Mouse (Mus musculus): Measurements from ENCODE around the gene Smndc1. TPM values are rescaled to one million over a fixed set of nuclear protein-coding genes. Genes with fewer than 3 reads are reported as not detected.

Smndc1 gene
- polyA plus RNA-seq, 1 experiment from 2014 or later, result 37.5 TPM

- ATAC-seq (ENCODE audit: insufficient number of reproducible peaks, low FRiP score, low TSS enrichment, low read depth), result no peak
- H3K27ac ChIP-seq, result no peak within 1 kb of the TSS
- no peak within 1 kb of the TSS for H3K9ac ChIP-seq
- no peak within 1 kb of the TSS for H3K4me3 ChIP-seq
- H3K36me3 ChIP-seq, result peaks cover 31% of the 10 kb centered on the region
- no peaks in the 10 kb centered on the region for H3K9me3 ChIP-seq
- H3K4me1 ChIP-seq, result peaks cover 22% of the 10 kb centered on the region
- no peak within 1 kb of the TSS for H3K4me2 ChIP-seq
- WGBS, result 78% methylated on average over 13 of the region's 13 CpGs
- no peaks in the 10 kb centered on the region for H3K27me3 ChIP-seq
These were observed 18.7 kb downstream of the Smndc1 start, which contains the start of gene Gm10197 for GRCm38 (mm10) chr19:53371666-53372065. Gene Gm10197, minus strand, starts transcription at chr19:53371766.

GRCm38 (mm10) chr19:53370233-53370632, 20.1 kb downstream of the Smndc1 start:
- Histone ChIP-seq H3K4me3 (no peak overlapping the region), H3K4me1 (peaks cover 32% of the 10 kb centered on the region), H3K4me2 (no peak overlapping the region), H3K9ac (no peak overlapping the region), H3K27me3 (no peaks in the 10 kb centered on the region), H3K9me3 (no peaks in the 10 kb centered on the region), H3K27ac (0 out of 2 replicates have a peak overlapping the region, but pooled peaks have one; percentile 38), H3K36me3 (peaks cover 29% of the 10 kb centered on the region)
- 70% methylated on average over 15 of the region's 15 CpGs for WGBS
- ATAC-seq (ENCODE audit: insufficient number of reproducible peaks, low FRiP score, low TSS enrichment, low read depth), result no peak

- H3K4me1 ChIP-seq, result peaks cover 36% of the 10 kb centered on the region
- no peaks in the 10 kb centered on the region for H3K9me3 ChIP-seq
- 0 out of 2 replicates have a peak overlapping the region, but pooled peaks have one; percentile 3 for H3K27ac ChIP-seq
- no peaks in the 10 kb centered on the region for H3K27me3 ChIP-seq
- H3K4me2 ChIP-seq, result peak overlapping the region; percentile 12; the same call in 1 of the 2 replicates
- H3K9ac ChIP-seq, result no peak overlapping the region
- H3K36me3 ChIP-seq, result peaks cover 24% of the 10 kb centered on the region
- WGBS, result 22% methylated on average over 14 of the region's 14 CpGs
- H3K4me3 ChIP-seq, result no peak overlapping the region
- ATAC-seq (ENCODE audit: insufficient number of reproducible peaks, low FRiP score, low TSS enrichment, low read depth), result peak; percentile 53; the same call in 1 of the 2 replicates
These were observed 20.8 kb downstream of the Smndc1 start for GRCm38 (mm10) chr19:53369469-53370043.

DNA sequence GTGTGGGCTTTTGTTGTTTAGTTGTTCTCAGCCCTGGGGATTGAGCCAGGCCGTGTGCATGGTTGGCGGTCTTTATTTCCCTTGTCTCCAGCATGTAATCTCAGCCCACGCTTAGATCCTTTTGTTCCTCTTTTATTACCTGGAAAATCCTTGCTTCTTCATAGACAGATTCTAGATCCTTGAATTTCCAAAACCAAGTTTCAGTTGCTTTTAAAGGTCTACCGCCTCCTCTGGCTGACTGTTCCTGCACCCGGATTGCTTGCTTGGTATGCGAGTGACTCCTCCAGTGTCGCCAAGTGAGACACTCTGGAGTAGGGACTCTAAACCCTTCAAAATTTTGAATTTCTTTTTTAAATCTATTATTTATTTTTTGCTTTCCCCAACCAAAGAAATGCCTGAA, 23.5 kb downstream of the Smndc1 start:
- no peak overlapping the region for H3K27ac ChIP-seq
- no peak for ATAC-seq (ENCODE audit: insufficient number of reproducible peaks, low FRiP score, low TSS enrichment, low read depth)
- H3K27me3 ChIP-seq, result no peaks in the 10 kb centered on the region
- H3K9me3 ChIP-seq, result no peaks in the 10 kb centered on the region
- H3K9ac ChIP-seq, result no peak overlapping the region
- no peak overlapping the region for H3K4me3 ChIP-seq
- H3K36me3 ChIP-seq, result peaks cover 7% of the 10 kb centered on the region; the same call in 1 of the 2 replicates
- H3K4me2 ChIP-seq, result no peak overlapping the region
- H3K4me1 ChIP-seq, result peaks cover 41% of the 10 kb centered on the region
- 74% methylated on average over 7 of the region's 7 CpGs for WGBS

DNA sequence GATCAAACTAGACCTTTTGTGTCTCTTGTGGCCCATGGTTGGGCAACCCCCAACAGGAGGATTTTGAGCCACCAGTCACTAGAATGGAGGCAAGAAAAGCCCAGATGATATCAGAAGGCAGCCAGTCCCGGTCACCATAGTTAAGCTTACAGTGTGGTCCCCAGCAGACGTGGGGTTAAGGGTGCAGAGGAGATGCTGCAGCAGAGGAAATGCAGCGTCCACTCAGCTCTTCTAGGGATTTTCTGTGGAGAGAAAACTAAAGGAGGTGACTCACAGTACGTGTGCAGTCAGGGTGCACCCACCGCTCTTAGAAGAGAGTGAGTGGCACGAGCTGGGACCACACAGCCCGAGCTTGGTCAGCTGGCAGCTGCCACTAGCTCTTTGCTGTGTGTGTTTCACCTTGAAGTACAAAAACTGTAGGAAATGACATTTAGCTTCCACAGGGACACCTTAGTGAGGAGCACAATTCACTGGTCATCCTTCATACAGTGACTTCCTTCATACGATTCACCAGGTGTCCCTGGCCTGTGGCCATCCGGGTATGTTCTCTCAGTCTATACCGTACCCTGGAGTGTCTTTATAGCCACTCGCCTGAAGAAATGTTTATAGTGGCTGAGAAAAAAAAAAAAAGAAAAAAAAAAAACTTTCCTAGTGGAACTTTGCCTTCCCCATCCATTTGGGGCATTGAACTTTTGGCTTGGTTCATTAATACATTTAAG, 24.2 kb downstream of the Smndc1 start:
- Histone ChIP-seq H3K4me1 (peaks cover 41% of the 10 kb centered on the region), H3K9ac (no peak overlapping the region), H3K36me3 (0 out of 2 replicates have a peak, but pooled peaks cover under 1% of the 10 kb centered on the region), H3K4me2 (no peak overlapping the region), H3K4me3 (no peak overlapping the region), H3K9me3 (no peaks in the 10 kb centered on the region), H3K27me3 (no peaks in the 10 kb centered on the region), H3K27ac (no peak overlapping the region)
- WGBS, result 70% methylated on average over 11 of the region's 11 CpGs
- no peak for ATAC-seq (ENCODE audit: insufficient number of reproducible peaks, low FRiP score, low TSS enrichment, low read depth)

DNA sequence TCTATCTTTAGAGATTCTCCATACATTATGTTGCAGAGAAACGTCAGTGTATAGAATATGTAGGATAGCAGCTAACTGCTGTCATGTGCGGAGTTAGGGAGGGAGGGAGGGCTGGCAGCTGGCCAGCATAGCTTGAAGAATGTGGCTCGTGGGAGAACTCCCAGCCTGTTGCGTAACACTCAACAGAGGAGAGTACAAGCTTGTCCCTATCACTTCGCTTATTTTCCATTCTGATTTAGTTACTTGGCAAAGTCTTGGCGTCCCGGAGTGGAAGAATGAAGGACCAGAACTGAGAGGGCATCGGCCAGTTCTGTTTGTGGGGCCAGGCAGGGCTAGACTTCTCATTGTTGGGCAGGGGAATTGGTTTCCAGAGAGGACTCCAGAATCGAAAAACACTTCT, 25.4 kb downstream of the Smndc1 start:
- WGBS, result 17% methylated on average over 9 of the region's 9 CpGs
- Histone ChIP-seq H3K4me3 (peak overlapping the region; percentile 9; the same call in 1 of the 2 replicates), H3K9me3 (no peaks in the 10 kb centered on the region), H3K9ac (no peak overlapping the region), H3K27me3 (no peaks in the 10 kb centered on the region), H3K4me2 (peak overlapping the region; percentile 35), H3K36me3 (no peaks in the 10 kb centered on the region), H3K27ac (peak overlapping the region; percentile 59; the same call in 1 of the 2 replicates), H3K4me1 (peaks cover 42% of the 10 kb centered on the region)
- 0 out of 2 replicates have a peak, but pooled peaks have one; percentile 67 for ATAC-seq (ENCODE audit: insufficient number of reproducible peaks, low FRiP score, low TSS enrichment, low read depth)

GRCm38 (mm10) chr19:53364551-53364950, 25.8 kb downstream of the Smndc1 start:
- peaks cover 42% of the 10 kb centered on the region for H3K4me1 ChIP-seq
- 41% methylated on average over 2 of the region's 2 CpGs for WGBS
- H3K27me3 ChIP-seq, result no peaks in the 10 kb centered on the region
- H3K36me3 ChIP-seq, result no peaks in the 10 kb centered on the region
- H3K4me3 ChIP-seq, result no peak overlapping the region
- H3K9me3 ChIP-seq, result no peaks in the 10 kb centered on the region
- H3K4me2 ChIP-seq, result no peak overlapping the region
- H3K9ac ChIP-seq, result no peak overlapping the region
- ATAC-seq (ENCODE audit: insufficient number of reproducible peaks, low FRiP score, low TSS enrichment, low read depth), result no peak
- peak overlapping the region; percentile 43; the same call in 1 of the 2 replicates for H3K27ac ChIP-seq

- H3K4me3 ChIP-seq, result no peak overlapping the region
- ATAC-seq (ENCODE audit: insufficient number of reproducible peaks, low FRiP score, low TSS enrichment, low read depth), result no peak
- H3K27ac ChIP-seq, result no peak overlapping the region
- H3K27me3 ChIP-seq, result no peaks in the 10 kb centered on the region
- no peaks in the 10 kb centered on the region for H3K9me3 ChIP-seq
- WGBS, result 51% methylated on average over 2 of the region's 2 CpGs
- H3K4me1 ChIP-seq, result peaks cover 37% of the 10 kb centered on the region
- H3K4me2 ChIP-seq, result no peak overlapping the region
- H3K36me3 ChIP-seq, result no peaks in the 10 kb centered on the region
- H3K9ac ChIP-seq, result no peak overlapping the region
These were observed 27.4 kb downstream of the Smndc1 start for GRCm38 (mm10) chr19:53362967-53363366.

DNA sequence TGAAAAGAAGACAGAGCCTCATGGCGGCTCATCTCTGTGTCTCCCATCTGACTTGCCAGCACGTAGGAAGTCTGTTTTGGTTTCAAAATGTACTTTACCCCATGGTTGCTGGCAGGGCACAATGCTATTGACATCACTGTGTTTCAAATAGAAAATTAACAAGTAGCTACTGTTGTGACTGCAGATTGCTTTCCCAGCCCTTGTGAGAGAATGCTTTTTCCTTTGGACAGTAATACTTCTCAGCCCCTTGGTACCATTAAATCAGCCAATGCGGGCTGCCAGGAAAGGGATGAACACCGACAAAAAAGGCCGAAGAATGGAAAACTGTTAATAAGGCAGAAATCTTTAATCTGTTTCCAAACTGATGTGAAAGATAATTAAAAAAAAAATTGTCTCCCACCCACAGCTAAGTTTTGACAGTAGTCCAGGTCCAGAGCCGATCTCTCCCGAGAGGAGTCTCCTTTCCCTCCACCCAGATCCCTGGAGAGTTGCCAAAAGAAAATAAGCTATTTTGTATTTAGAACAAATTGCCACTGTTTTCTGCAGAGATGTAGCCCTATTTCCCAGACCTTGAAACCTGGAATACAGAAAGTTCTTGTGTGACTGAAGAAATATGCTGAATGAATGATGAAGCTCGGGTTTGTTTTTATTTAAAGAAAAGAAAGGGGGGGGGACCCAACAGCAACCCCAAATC, 30.0 kb downstream of the Smndc1 start:
- ATAC-seq (ENCODE audit: insufficient number of reproducible peaks, low FRiP score, low TSS enrichment, low read depth), result no peak
- Histone ChIP-seq H3K36me3 (no peaks in the 10 kb centered on the region), H3K27ac (peak overlapping the region; percentile 7; the same call in 1 of the 2 replicates), H3K4me1 (peaks cover 28% of the 10 kb centered on the region), H3K4me2 (no peak overlapping the region), H3K4me3 (no peak overlapping the region), H3K27me3 (no peaks in the 10 kb centered on the region), H3K9ac (no peak overlapping the region), H3K9me3 (no peaks in the 10 kb centered on the region)
- 36% methylated on average over 8 of the region's 8 CpGs for WGBS

GRCm38 (mm10) chr19:53359160-53360033, 31.0 kb downstream of the Smndc1 start:
- Histone ChIP-seq H3K27ac (no peak overlapping the region), H3K9ac (no peak overlapping the region), H3K36me3 (no peaks in the 10 kb centered on the region), H3K9me3 (no peaks in the 10 kb centered on the region), H3K4me2 (peak overlapping the region; percentile 20; the same call in 1 of the 2 replicates), H3K4me3 (no peak overlapping the region), H3K27me3 (no peaks in the 10 kb centered on the region), H3K4me1 (peaks cover 21% of the 10 kb centered on the region)
- WGBS, result 48% methylated on average over 22 of the region's 22 CpGs
- ATAC-seq (ENCODE audit: insufficient number of reproducible peaks, low FRiP score, low TSS enrichment, low read depth), result no peak

GRCm38 (mm10) chr19:53355065-53355464, 35.3 kb downstream of the Smndc1 start:
- H3K4me1 ChIP-seq, result peaks cover 14% of the 10 kb centered on the region
- H3K27me3 ChIP-seq, result no peaks in the 10 kb centered on the region
- no peak overlapping the region for H3K4me2 ChIP-seq
- H3K9ac ChIP-seq, result no peak overlapping the region
- H3K27ac ChIP-seq, result no peak overlapping the region
- no peaks in the 10 kb centered on the region for H3K36me3 ChIP-seq
- H3K9me3 ChIP-seq, result no peaks in the 10 kb centered on the region
- ATAC-seq (ENCODE audit: insufficient number of reproducible peaks, low FRiP score, low TSS enrichment, low read depth), result no peak
- WGBS, result 76% methylated on average over 16 of the region's 16 CpGs
- no peak overlapping the region for H3K4me3 ChIP-seq

Measured in limb, embryonic 15.5 days (tissue).